Mouse (Mus musculus): ENCODE results near the gene Hadhb.

DNA sequence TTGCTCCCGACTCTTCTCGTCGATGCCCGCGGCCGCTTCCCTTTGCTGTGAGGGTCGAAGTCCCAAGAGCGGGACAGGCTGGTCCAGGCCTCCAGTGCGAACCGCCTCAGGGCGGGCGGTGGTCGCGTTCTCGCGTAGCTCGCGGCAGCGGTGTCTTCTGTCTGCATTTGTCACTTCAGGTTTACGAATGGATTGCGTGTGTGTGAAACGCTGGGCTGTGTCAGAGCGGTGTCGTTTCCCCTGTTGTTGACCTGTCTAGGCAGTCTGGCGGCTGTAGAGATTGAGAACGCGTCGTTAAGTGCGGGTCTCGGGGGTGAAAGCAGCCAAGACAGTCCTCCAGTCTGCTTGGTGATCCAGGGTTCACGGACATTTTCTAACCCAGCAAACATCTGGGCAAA is 346 bp downstream of the Hadhb start:
- TF ChIP-seq CTCF (IDR thresholded peaks at IDR 0.05; ENCODE audit: low read depth) (no peak), EP300 (IDR thresholded peaks at IDR 0.05; ENCODE audit: low read depth) (no peak)

All from liver, postnatal 0 days (tissue).